Mouse (Mus musculus): ENCODE measurements at regions not wholly inside any gene's neighbourhood (a gene's known extent, or its start where the extent isn't known, plus 50 kb on each side); places are given as distances from the start of the nearest gene placed in this dataset.

DNA sequence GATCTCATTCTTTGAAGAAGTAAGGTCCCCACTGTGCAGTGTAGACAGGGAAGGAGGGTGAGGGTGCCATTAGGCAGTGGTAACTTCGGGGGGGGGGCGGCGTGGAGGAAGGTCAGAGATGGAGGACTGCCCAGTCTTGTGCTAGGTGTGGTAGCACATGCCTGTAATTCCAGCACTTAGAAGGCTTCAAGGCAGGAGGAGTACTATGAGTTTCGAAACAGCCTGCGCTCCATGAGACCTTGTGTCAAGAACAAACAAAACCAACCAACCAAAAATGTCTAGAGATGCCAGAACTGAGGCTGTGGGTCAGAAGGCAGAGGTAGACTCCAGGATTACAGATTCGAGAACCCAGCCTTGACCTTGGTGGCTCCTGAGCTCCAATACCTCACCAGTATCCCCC is 130.8 kb downstream of the Pja1 start:
- no peak for DNase-seq

- no peak for DNase-seq
Observed at GRCm38 (mm10) chrX:99339081-99339876, 131.8 kb downstream of the Pja1 start.

GRCm38 (mm10) chrX:99336616-99337553 is 134.2 kb downstream of the Pja1 start:
- DNase-seq = no peak

DNA sequence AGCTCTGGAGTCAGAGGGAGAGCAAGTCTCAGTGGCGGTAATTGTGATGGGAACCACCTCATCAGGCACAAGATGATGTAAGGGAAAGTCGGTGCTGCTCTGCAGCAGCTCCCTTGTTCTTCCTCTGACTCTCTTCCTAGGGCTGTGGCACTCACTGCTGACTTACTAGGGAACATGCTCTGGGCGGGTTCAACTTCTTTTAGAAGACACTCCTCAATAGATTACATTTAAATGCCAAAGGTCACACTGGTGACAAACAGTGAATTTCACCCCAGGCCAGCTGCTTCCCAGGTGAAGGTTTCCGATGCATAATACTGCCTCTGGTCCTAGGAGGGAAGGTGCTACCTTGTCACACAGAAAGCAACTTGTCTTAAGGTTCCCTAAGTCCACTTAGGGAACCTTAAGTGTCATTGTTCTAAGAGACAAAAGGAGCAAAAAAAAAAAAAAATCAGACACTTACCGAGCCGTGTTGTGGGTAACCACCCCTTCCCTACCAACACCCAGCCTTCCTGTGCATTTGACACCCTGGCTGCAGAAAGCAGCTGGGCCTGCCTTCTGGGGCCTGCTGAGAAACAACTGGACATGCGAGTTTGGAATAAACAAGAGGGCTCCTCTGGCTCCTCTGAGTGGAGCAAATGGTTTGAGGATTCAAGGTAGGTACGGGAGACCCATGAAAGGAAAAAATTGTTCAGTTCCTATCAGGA is 135.0 kb downstream of the Pja1 start:
- no peak for DNase-seq

GRCm38 (mm10) chrX:99332457-99332770 is 138.7 kb downstream of the Pja1 start:
- DNase-seq = no peak

DNA sequence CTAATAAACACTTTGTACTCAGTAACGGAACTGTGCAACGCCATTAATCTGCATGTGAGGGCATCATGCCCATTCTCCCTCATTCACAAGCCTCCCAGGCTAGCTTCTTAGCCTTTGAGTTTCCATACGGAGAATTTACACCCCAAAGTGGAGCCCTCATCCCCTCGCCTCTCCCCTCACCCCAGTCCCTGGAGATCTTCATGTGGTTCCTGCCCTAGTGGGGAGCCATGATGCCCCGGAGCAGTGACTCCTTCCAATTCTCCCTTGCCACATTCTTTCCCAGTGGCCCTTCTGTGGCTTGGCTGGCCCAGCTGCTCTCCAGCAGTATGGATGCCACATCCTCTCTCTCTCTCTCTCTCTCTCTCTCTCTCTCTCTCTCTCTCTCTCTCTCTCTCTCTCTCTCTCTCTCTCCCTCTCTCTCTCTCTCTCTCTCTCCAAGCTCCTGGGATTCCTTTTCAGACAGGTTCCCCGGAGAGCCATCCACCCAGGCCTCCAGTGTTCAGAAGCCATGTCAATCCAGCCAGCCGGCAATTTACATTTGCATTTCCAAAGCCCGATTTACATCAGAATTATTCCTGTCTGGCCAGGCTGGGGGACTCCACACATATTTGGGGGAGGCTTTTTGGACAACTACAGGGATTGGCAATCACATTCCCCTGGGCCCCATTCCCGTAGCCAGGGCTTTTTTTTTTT is 139.2 kb downstream of the Pja1 start:
- no peak for DNase-seq

DNA sequence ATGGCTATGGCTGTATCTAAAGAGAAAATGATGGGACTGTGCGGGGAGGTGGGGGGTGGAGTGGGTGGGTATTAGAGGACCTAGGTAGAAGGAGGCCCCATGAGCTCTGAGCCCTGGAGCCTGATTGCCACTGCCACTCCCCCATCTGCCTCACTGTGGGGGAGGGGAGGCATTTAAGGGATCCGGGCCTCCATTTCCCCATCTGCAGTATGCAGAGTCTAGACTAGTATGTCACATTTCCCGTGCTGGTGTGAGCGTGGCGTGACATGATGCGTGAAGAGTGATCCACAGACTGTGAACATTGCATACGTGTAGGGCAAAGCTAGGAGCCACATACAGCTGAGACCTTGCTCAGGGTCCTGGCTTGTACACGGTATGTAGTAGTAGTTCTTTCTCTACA is 140.7 kb downstream of the Pja1 start:
- no peak for DNase-seq

DNA sequence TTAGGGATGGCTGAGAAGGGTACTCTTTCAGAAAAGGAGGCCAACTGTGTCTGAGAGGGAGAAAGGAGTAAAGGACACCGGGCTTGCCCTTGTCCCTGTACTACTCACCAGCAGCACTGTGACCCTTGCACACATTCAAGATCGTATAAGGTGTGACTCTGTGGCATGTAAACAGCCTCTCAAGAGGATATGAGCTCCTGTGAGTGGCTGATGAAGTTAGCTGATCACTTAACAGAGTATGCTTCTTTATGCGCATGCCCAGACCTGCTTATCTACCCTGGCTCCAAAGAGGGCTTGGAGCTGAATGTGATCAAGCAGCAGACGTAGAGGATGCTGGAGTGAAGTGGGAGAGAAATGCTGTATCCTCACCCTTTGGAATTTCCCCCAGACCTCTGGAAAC is 142.5 kb downstream of the Pja1 start:
- no peak for DNase-seq

DNA sequence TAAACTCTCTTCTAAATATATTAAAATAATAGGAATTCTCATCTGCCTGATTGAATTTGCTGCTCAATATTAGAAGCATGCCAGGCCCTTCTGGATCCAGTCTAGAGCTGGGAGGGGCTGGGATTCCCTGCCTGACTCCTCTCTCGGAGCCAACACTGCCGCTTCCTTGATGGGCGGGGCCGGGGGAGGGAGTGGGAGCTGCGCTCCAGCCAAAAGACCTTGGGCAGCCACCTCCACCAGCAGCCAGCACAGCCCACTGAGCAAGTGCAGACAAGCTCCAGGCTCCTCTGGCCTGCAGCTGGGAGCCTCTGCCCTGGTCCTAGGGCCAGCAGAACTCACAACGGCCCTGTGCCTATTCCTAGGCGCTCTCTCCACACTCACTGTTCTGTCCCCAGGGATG is 144.9 kb downstream of the Pja1 start:
- DNase-seq = no peak

- DNase-seq = no peak
Observed at GRCm38 (mm10) chrX:99325460-99325859, 145.6 kb downstream of the Pja1 start.

GRCm38 (mm10) chrX:99324546-99325170 is 146.4 kb downstream of the Pja1 start:
- DNase-seq = no peak

DNA sequence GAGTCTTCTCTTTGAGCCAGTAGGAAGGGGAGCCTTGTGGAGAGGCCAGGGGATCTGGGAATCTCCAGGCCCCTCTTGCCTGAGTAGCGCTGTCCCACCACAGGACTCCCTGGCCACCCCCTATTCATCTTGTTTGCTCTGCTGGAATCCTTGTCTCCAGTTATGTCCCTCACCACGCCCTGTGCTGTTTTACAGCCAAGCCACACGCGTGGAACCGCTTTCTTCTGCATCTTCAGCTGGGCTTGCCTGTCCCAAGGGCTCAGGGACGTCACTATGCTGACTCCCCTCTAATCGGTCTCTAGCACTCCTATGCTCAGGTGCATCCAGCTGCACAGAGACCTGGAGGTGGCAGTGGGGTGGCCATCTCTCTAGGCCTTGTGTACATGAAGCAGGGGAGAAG is 151.3 kb downstream of the Pja1 start:
- no peak for DNase-seq

GRCm38 (mm10) chrX:99319163-99319562 is 151.9 kb downstream of the Pja1 start:
- DNase-seq = no peak

DNA sequence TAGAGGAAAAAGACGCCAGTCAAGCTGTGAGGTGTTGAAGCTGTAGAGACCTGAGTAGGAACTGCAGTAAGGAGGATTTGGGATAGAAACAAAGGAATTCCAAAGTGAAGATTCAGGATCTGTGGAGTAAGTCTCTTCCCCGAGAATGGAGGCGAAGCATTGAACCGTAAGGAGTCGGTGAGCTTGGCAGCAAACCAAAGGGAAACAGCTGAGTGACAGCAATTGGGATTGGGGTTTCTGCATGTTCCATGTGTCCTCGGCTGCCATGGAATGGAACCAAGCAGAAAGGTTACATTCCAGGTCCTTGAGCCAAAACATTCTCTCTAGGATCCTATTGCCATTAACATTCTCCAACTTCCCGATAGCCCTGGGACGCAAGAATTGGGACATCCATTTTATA is 152.9 kb downstream of the Pja1 start:
- no peak for DNase-seq

DNA sequence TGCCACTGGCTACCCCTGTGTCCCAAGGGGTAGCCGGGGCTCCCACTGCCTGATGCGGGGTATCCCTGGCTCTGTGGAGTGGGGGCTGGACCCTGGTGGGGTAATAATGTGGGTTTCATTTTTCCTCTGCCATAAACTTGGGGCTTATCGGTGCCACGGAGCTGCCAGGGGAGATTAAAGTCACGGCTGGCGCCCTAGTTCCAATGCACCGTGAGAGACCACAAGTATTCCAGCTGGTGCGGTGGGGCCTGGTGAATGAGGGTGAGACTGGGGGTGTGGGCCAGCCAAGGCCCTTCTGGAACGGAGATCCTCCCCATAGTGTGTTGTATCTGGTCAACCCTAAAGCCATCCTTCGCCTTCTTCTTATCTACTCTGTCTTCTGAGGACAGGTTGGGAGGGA is 153.3 kb downstream of the Pja1 start:
- no peak for DNase-seq

DNA sequence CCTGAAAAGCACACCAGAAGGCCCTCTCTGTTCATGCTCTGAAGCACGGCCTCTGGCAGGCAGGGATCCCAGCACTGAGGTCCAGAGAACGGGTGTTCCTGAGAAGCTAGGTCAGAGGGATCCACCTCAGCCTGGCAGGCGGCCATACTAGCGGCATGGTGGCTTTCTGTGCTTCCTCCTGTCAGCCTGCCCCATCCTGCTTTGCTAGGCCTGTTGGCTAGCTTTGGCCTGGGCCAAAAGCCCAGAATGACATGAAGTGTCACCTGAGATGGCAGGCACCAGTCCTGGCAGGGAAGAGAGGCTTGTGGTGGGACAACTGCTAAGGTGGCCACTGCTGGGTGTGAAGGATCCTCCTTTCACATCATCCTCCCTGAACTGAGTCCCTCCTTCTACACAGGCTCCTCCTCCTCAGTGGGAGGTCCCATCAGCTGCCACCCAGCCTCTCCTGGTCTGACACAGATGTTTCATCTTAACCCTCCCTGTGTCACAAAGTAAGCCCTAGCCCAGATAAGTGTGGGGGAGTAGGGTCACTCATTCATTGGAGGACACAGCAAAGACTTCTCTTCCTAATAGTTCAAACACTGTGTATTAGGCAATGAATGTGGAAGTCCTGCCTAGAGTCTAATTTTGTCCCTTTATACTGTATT is 154.5 kb downstream of the Pja1 start:
- no peak for DNase-seq

GRCm38 (mm10) chrX:99299110-99299509 is 163.2 kb downstream of the Efnb1 start:
- no peak for DNase-seq

GRCm38 (mm10) chrX:99294726-99295125 is 158.8 kb downstream of the Efnb1 start:
- DNase-seq = no peak

GRCm38 (mm10) chrX:99293967-99294366 is 158.0 kb downstream of the Efnb1 start:
- no peak for DNase-seq

DNA sequence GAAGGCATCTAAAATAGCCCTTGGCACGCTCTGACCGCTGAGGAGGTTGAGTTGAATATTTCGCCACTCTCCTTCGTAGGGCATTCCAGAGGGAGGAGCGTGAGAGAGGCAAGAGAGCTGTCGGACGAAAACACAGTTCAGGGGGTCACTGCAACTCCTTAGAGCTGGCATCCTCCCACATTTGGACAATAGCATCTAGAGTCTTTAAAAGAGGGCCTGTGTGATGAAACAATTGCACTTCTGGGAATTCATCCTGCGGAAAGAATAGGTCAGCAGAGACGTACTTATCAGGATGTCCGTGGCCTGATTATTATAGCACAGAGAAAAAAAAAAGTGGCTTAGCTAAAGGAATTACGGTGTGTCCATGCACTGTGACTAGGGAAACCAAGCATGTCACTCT is 156.8 kb downstream of the Efnb1 start:
- DNase-seq = no peak

GRCm38 (mm10) chrX:99291965-99292364 is 156.0 kb downstream of the Efnb1 start:
- no peak for DNase-seq

GRCm38 (mm10) chrX:99291423-99291963 is 155.6 kb downstream of the Efnb1 start:
- DNase-seq = no peak

Measured in thymus, postnatal 36 days (tissue).